Mouse (Mus musculus) embryonic facial prominence, embryonic 13.5 days (tissue): ENCODE results near the gene Rhox2b. TPM values are rescaled to one million over a fixed set of nuclear protein-coding genes. Genes with fewer than 3 reads are reported as not detected.
"Not testable (repeated sequence)": the region's sequence is repeated elsewhere in the genome, so short reads cannot be mapped to it uniquely, and the experiment has no call there.

Source experiments
- ATAC-seq: fragments of 200-750 bp; cut with Nextera tagmentation; 2 replicates; pipeline ENCODE4 v1.8.0; 2017; ENCODE audit warnings: low read depth; ENCODE audit not compliant: insufficient number of reproducible peaks, insufficient read depth, low FRiP score, low TSS enrichment
- H3K27ac ChIP-seq: fragments of 300-500 bp; sonication (generic); 2 replicates; pipeline ENCODE4 v1.5.1; 2015; ENCODE audit warnings: moderate library complexity, mild to moderate bottlenecking, inconsistent platforms
- H3K27me3 ChIP-seq: fragments of 300-500 bp; sonication (generic); 2 replicates; pipeline ENCODE4 v1.6.1; 2015; ENCODE audit warnings: mild to moderate bottlenecking, inconsistent platforms
- H3K36me3 ChIP-seq: fragments of 300-500 bp; sonication (generic); 2 replicates; pipeline ENCODE4 v1.6.1; 2015; ENCODE audit warnings: mild to moderate bottlenecking, inconsistent platforms
- H3K4me1 ChIP-seq: fragments of 300-500 bp; sonication (generic); 2 replicates; pipeline ENCODE4 v1.6.1; 2015; ENCODE audit warnings: inconsistent platforms
- H3K4me2 ChIP-seq: fragments of 300-500 bp; sonication (generic); 2 replicates; pipeline ENCODE4 v1.6.1; 2015; ENCODE audit warnings: moderate library complexity, mild to moderate bottlenecking, inconsistent platforms
- H3K4me3 ChIP-seq: fragments of 300-500 bp; sonication (generic); 2 replicates; pipeline ENCODE4 v1.5.1; 2015; ENCODE audit warnings: mild to moderate bottlenecking, inconsistent platforms
- H3K9ac ChIP-seq: fragments of 300-500 bp; sonication (generic); 2 replicates; pipeline ENCODE4 v1.6.1; 2015; ENCODE audit warnings: mild to moderate bottlenecking, inconsistent platforms
- H3K9me3 ChIP-seq: fragments of 300-500 bp; sonication (generic); 2 replicates; pipeline ENCODE4 v1.6.1; 2016; ENCODE audit warnings: inconsistent platforms
- WGBS: fragments of 180-500 bp; shearing (Covaris S2); methylation state at CpG from one replicate; pipeline ENCODE4 v1.1.7; 2015; ENCODE audit warnings: mixed read lengths; 5-methylcytosine and 5-hydroxymethylcytosine counted together
- polyA plus RNA-seq: library from polyadenylated mRNA; unstranded; fragments of >200 nt; fragmentation: Nextera tagmentation; extraction: Ambion mirVana; gene quantifications from 2 replicates; pipeline ENCODE4 v1.2.1, GENCODE M21; 2015

Gene Rhox2b
- polyA plus RNA-seq = not detected in 2 replicates

DNA sequence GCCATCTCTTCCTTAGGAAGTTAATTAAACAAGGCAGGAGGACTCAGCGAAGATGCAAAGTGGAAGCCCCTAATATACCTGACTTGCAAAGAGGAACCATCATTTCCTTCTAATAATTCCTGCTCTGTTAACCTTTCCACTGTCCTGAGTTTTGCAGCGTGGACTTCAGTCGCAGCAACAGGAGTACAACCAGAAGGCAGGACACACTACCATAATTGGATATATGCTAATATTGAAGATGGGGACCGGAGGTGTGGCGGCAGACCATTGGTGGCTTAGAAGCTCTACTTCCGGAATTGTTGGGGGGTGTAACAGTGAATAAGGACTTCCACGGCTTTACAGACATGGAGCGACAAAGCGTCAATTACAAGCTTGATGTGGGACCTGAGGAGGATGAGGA is at the start of gene Rhox2b:
Gene Rhox2b (plus strand): TSS at position 301 of the 400 bp plus-strand sequence.
- not testable (repeated sequence) for H3K4me2 ChIP-seq, H3K36me3 ChIP-seq, H3K9me3 ChIP-seq, H3K9ac ChIP-seq, H3K27ac ChIP-seq, H3K4me3 ChIP-seq, H3K4me1 ChIP-seq, H3K27me3 ChIP-seq, ATAC-seq
- no CpG with 5 or more reads among the region's 9 CpGs for WGBS

DNA sequence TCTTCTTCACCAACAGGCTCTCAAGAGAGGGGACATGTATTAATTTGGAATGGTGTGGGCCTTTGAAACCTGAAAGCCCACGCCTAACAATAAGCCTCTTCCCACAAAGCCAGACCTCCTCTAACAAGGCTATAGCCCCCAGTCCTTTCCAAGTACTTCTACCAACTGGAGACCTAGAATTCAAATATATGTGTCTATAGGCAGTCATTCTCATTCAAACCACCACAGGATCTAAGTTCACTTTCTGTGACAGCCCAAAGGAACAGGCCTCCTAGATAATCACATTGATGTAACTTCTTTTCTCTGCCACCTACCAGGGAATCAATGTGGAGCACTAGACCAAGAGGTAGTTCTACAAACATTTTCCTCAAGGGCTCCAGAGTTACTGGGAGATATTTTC is 32.1 kb upstream of the Rhox2b start, which contains the start of gene Rhox3a2:
Gene Rhox3a2 (plus strand): TSS at position 301 of the 400 bp plus-strand sequence.
- H3K9ac ChIP-seq, H3K27ac ChIP-seq, ATAC-seq, H3K9me3 ChIP-seq, H3K27me3 ChIP-seq, H3K4me2 ChIP-seq, H3K4me1 ChIP-seq, H3K4me3 ChIP-seq, H3K36me3 ChIP-seq: not testable (repeated sequence)
- no CpG with 5 or more reads among the region's 1 CpGs for WGBS

DNA sequence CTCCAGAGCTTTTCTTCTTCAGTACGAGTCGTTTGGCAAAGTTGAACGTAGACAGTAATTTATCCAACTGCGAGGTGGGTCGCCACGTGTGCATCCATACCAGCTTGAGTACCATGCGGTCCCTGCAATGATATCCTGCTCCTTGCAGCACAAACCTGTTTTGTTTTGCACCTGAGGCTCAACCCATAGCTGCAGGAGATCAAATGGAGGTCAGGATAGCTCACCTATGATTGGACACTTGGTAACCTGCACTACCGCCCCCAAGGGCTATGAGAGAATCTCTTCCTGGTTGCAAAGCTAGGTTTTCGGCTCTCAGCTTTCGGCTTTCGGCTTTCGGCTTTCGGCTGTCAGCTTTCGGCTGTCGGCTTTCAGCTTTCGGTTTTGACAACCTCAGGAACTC is 21.3 kb upstream of the Rhox2b start, which contains the start of gene Rhox4a2:
Gene Rhox4a2 (plus strand): TSS at position 301 of the 400 bp plus-strand sequence.
- not testable (repeated sequence) for H3K9me3 ChIP-seq, H3K4me1 ChIP-seq, H3K4me2 ChIP-seq, H3K36me3 ChIP-seq, H3K27ac ChIP-seq, H3K4me3 ChIP-seq, ATAC-seq, H3K27me3 ChIP-seq, H3K9ac ChIP-seq
- 82% methylated on average over 9 of the region's 16 CpGs for WGBS

DNA sequence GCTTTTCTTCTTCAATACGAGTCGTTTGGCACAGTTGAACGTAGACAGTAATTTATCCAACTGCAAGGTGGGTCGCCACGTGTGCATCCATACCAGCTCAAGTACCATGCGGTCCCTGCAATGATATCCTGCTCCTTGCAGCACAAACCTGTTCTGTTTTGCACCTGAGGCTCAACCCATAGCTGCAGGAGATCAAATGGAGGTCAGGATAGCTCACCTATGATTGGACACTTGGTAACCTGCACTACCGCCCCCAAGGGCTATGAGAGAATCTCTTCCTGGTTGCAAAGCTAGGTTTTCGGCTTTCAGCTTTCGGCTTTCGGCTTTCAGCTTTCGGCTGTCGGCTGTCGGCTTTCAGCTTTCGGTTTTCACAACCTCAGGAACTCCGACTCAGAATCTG is 20.3 kb downstream of the Rhox2b start, which contains the start of gene Rhox4b:
Gene Rhox4b (plus strand): TSS at position 301 of the 400 bp plus-strand sequence.
- not testable (repeated sequence) for ATAC-seq, H3K27ac ChIP-seq, H3K36me3 ChIP-seq, H3K9ac ChIP-seq, H3K27me3 ChIP-seq, H3K4me3 ChIP-seq, H3K9me3 ChIP-seq, H3K4me2 ChIP-seq, H3K4me1 ChIP-seq
- 87% methylated on average over 14 of the region's 15 CpGs for WGBS

DNA sequence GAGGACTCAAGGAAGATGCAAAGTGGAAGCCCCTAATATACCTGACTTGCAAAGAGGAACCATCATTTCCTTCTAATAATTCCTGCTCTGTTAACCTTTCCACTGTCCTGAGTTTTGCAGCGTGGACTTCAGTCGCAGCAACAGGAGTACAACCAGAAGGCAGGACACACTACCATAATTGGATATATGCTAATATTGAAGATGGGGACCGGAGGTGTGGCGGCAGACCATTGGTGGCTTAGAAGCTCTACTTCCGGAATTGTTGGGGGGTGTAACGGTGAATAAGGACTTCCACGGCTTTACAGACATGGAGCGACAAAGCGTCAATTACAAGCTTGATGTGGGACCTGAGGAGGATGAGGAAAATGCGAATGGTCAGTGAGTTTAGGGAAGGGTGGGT is 41.5 kb downstream of the Rhox2b start, which contains the start of gene Rhox2c:
Gene Rhox2c (plus strand): TSS at position 301 of the 400 bp plus-strand sequence.
- not testable (repeated sequence) for H3K36me3 ChIP-seq, H3K9ac ChIP-seq, H3K27ac ChIP-seq, H3K4me2 ChIP-seq, ATAC-seq, H3K9me3 ChIP-seq, H3K27me3 ChIP-seq, H3K4me1 ChIP-seq, H3K4me3 ChIP-seq
- WGBS = 99% methylated on average over 7 of the region's 10 CpGs

DNA sequence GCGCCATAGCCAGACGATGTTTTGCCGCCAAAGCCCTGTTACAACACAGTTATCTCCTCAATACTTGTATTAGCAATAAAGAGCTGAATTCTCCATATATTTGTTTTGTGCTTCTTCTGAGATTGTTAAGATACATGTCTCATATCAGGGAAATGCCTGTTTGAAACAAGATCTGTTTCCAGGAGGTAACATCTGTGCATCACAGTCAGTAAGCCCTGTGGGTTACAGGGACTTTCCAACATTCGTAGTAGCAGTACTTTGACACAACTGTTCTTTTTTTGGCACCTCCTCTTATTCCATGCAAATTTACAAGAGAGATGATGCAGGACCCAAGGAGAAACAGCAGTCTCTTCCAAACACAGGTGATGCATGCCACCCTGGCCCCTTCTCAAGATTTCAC is 46.4 kb downstream of the Rhox2b start, which contains the start of gene Rhox3c:
Gene Rhox3c (plus strand): TSS at position 301 of the 400 bp plus-strand sequence.
- H3K27me3 ChIP-seq, H3K4me1 ChIP-seq, ATAC-seq, H3K27ac ChIP-seq, H3K9ac ChIP-seq, H3K36me3 ChIP-seq, H3K4me3 ChIP-seq, H3K9me3 ChIP-seq, H3K4me2 ChIP-seq: not testable (repeated sequence)
- 81% methylated on average over 3 of the region's 4 CpGs for WGBS

Other genes starting within 250 kb of the Rhox2b start
- not detected in 2 replicates for gene Akap14, start 243.2 kb upstream of the Rhox2b start, polyA plus RNA-seq
- gene Ndufa1, start 220.9 kb upstream of the Rhox2b start, polyA plus RNA-seq = 454 and 456 TPM in 2 replicates
- gene Rnf113a1, start 220.8 kb upstream of the Rhox2b start, polyA plus RNA-seq = 12.4 and 14.1 TPM in 2 replicates
- not detected in 2 replicates for gene Gm9, start 201.0 kb upstream of the Rhox2b start, polyA plus RNA-seq
- not detected in 2 replicates for gene Rhox1, start 189.8 kb upstream of the Rhox2b start, polyA plus RNA-seq
- gene Rhox2a, start 167.1 kb upstream of the Rhox2b start, polyA plus RNA-seq = not detected in 2 replicates
- gene Rhox3a, start 162.1 kb upstream of the Rhox2b start, polyA plus RNA-seq = not detected in 2 replicates
- gene Rhox4a, start 146.7 kb upstream of the Rhox2b start, polyA plus RNA-seq = 1.1 TPM in 1 of 2 replicates, not detected in the other
- gene Rhox3a2, start 32.0 kb upstream of the Rhox2b start, polyA plus RNA-seq = not detected in 2 replicates
- gene Rhox4a2, start 21.2 kb upstream of the Rhox2b start, polyA plus RNA-seq = 1.7 TPM in 1 of 2 replicates, not detected in the other
- 0.87 TPM in 1 of 2 replicates, not detected in the other for gene Rhox4b, start 20.4 kb downstream of the Rhox2b start, polyA plus RNA-seq
- gene Rhox2c, start 41.6 kb downstream of the Rhox2b start, polyA plus RNA-seq = 0.45 TPM in 1 of 2 replicates, not detected in the other
- gene Rhox3c, start 46.5 kb downstream of the Rhox2b start, polyA plus RNA-seq = not detected in 2 replicates
- gene Rhox4c, start 68.3 kb downstream of the Rhox2b start, polyA plus RNA-seq = not detected in 2 replicates
- not detected in 2 replicates for gene Rhox2d, start 81.4 kb downstream of the Rhox2b start, polyA plus RNA-seq
- 0.62 TPM in 1 of 2 replicates, not detected in the other for gene Rhox4d, start 102.3 kb downstream of the Rhox2b start, polyA plus RNA-seq
- gene Rhox2e, start 118.4 kb downstream of the Rhox2b start, polyA plus RNA-seq = not detected in 2 replicates
- gene Rhox3e, start 130.0 kb downstream of the Rhox2b start, polyA plus RNA-seq = not detected in 2 replicates
- 0.70 TPM in 1 of 2 replicates, not detected in the other for gene Rhox4e, start 145.3 kb downstream of the Rhox2b start, polyA plus RNA-seq
- not detected in 2 replicates for gene Rhox2f, start 159.3 kb downstream of the Rhox2b start, polyA plus RNA-seq
- gene Rhox3f, start 168.9 kb downstream of the Rhox2b start, polyA plus RNA-seq = not detected in 2 replicates
- not detected in 2 replicates for gene Rhox4f, start 195.6 kb downstream of the Rhox2b start, polyA plus RNA-seq
- not detected in 2 replicates for gene Rhox3g, start 216.5 kb downstream of the Rhox2b start, polyA plus RNA-seq
- not detected in 2 replicates for gene Rhox2g, start 231.4 kb downstream of the Rhox2b start, polyA plus RNA-seq
- gene Rhox4g, start 239.3 kb downstream of the Rhox2b start, polyA plus RNA-seq = not detected in 2 replicates